16 mouse cellular contexts compared by ENCODE assay signal in genomic region chr15:60754246-60754645, GRCm38 (mm10).
DNase-seq lines count a peak whose midpoint lies in the region.
"Had no signal": no experiment of that assay in that cellular context is flagged by ENCODE, and none has a peak within 500 bp of the region (broad histone marks: within the 10 kb centered on the region; RNA-seq: fewer than 3 reads in every experiment).

No protein-coding gene starts in this region.

- DNase-seq in heart, adult 11 months, result peak; percentile 37
- DNase-seq in heart, adult 18-20 months, result no peak
- peak; percentile 12 to 72 for DNase-seq in layer of hippocampus, adult 18-20 months (ENCODE audit: low spot score in 2 of 2)
- DNase-seq in layer of hippocampus, postnatal 25 days (ENCODE audit: extremely low spot score in 1 of 2, low spot score in 1 of 2), result no peak
- DNase-seq in brain, adult 2 months (ENCODE audit: low read depth, low spot score), result peak; percentile 27
- peak; percentile 55 for DNase-seq in layer of hippocampus, adult 9-11 months
- no peak for DNase-seq in cerebellum, adult 11 months
- DNase-seq: adrenal gland, adult 8-10 months; adrenal gland, postnatal 14 days; adrenal gland, postnatal 36 days; B cell, adult 2 months; cerebellum, adult 11-12 months; cerebellum, adult 2 months; cerebellum, adult 9-10 months; cerebellum, postnatal 10 days; cerebellum, postnatal 25 days had no signal

Comparison
In these comparisons a context has a peak if more than half of its experiments do, and no peak if none do; other contexts are left out.
1. DNase-seq: peak in heart, adult 11 months (single experiment), layer of hippocampus, adult 18-20 months (2 of 2), brain, adult 2 months (single experiment) and layer of hippocampus, adult 9-11 months (single experiment); none in heart, adult 18-20 months (0 of 2), layer of hippocampus, postnatal 25 days (0 of 2) and cerebellum, adult 11 months (single experiment).